Mouse (Mus musculus) retina, postnatal 1 day (tissue): ENCODE data around the gene Alox12b.
A peak's percentile ranks its signal among the peaks of the same experiment; 100 is the strongest.

Experiments
- DNase-seq: peaks from one replicate; pipeline ENCODE4 v3.0.0-alpha.2; 2012

The Alox12b gene

GRCm38 (mm10) chr11:69123693-69124497 lies 32.9 kb upstream of the Alox12b start:
- peak; percentile 93 for DNase-seq

- DNase-seq = peak; percentile 90
These were observed 32.3 kb upstream of the Alox12b start for GRCm38 (mm10) chr11:69124498-69124847.

GRCm38 (mm10) chr11:69125041-69125851 lies 31.5 kb upstream of the Alox12b start:
- peak; percentile 93 for DNase-seq

- no peak for DNase-seq
These were observed 31.1 kb upstream of the Alox12b start, which contains the start of gene Aloxe3 for GRCm38 (mm10) chr11:69125852-69125918. Aloxe3 (plus strand) TSS chr11:69125896.

- DNase-seq = no peak
These were observed 30.7 kb upstream of the Alox12b start for GRCm38 (mm10) chr11:69125919-69126705.

- DNase-seq = no peak
These were observed 30.1 kb upstream of the Alox12b start for GRCm38 (mm10) chr11:69126706-69127095.

- DNase-seq = no peak
These were observed 28.2 kb upstream of the Alox12b start for GRCm38 (mm10) chr11:69128426-69129122.

GRCm38 (mm10) chr11:69133566-69133922 lies 23.2 kb upstream of the Alox12b start:
- DNase-seq = no peak

GRCm38 (mm10) chr11:69133923-69134621 lies 22.7 kb upstream of the Alox12b start:
- peak; percentile 82 for DNase-seq

- no peak for DNase-seq
These were observed 22.2 kb upstream of the Alox12b start for GRCm38 (mm10) chr11:69134622-69134968.

GRCm38 (mm10) chr11:69135361-69135760 lies 21.4 kb upstream of the Alox12b start:
- DNase-seq = no peak

GRCm38 (mm10) chr11:69147546-69147945 lies 9.2 kb upstream of the Alox12b start:
- no peak for DNase-seq

GRCm38 (mm10) chr11:69148451-69148960 lies 8.3 kb upstream of the Alox12b start:
- DNase-seq = no peak

- no peak for DNase-seq
These were observed 7.1 kb upstream of the Alox12b start for GRCm38 (mm10) chr11:69149728-69150127.

- DNase-seq = peak; percentile 77
These were observed 6.3 kb upstream of the Alox12b start for GRCm38 (mm10) chr11:69150444-69150843.

GRCm38 (mm10) chr11:69151004-69151403 lies 5.8 kb upstream of the Alox12b start:
- no peak for DNase-seq

- no peak for DNase-seq
These were observed 3.0 kb upstream of the Alox12b start for GRCm38 (mm10) chr11:69153831-69154230.

GRCm38 (mm10) chr11:69155351-69155750 lies 1.4 kb upstream of the Alox12b start:
- no peak for DNase-seq

GRCm38 (mm10) chr11:69169313-69169712 lies 12.5 kb downstream of the Alox12b start:
- no peak for DNase-seq

- peak; percentile 67 for DNase-seq
These were observed 14.8 kb downstream of the Alox12b start for GRCm38 (mm10) chr11:69171626-69172025.

- no peak for DNase-seq
These were observed 15.8 kb downstream of the Alox12b start for GRCm38 (mm10) chr11:69172606-69173005.

- no peak for DNase-seq
These were observed 17.9 kb downstream of the Alox12b start for GRCm38 (mm10) chr11:69174722-69175121.

GRCm38 (mm10) chr11:69178525-69178924 lies 21.7 kb downstream of the Alox12b start:
- no peak for DNase-seq
